Mouse (Mus musculus): ENCODE measurements around the gene Pnp. TPM values are rescaled to one million over a fixed set of nuclear protein-coding genes. Genes with fewer than 3 reads are reported as not detected.

Gene Pnp
- polyA plus RNA-seq, 1 experiment from 2014 or later = 74.6 TPM

GRCm38 (mm10) chr14:50929951-50930350 is 931 bp upstream of the Pnp start:
- H3K36me3 ChIP-seq (ENCODE audit: insufficient read depth, low read length) = peaks cover 23% of the 10 kb centered on the region; the same call in 1 of the 2 replicates
- H3K4me3 ChIP-seq (ENCODE audit: low read depth, low read length) = peak overlapping the region; percentile 95
- no peak for DNase-seq (ENCODE audit: low spot score)
- peaks cover 9% of the 10 kb centered on the region; the same call in 1 of the 2 replicates for H3K4me1 ChIP-seq (ENCODE audit: insufficient read depth, low read depth, low read length)
- no peak for ATAC-seq
- peak overlapping the region; percentile 76 for H3K4me2 ChIP-seq (replicated peaks; ENCODE audit: low read depth, low read length)
- 12% methylated on average over 10 of the region's 10 CpGs for WGBS
- H3K27ac ChIP-seq (ENCODE audit: low read length) = peak overlapping the region; percentile 96
- H3K27me3 ChIP-seq (replicated peaks; ENCODE audit: insufficient read depth, low read length) = no peaks in the 10 kb centered on the region
- H3K9ac ChIP-seq (replicated peaks; ENCODE audit: low read depth) = peak overlapping the region; percentile 94
- H3K9me3 ChIP-seq (ENCODE audit: low read length) = no peaks in the 10 kb centered on the region
- TF ChIP-seq CTCF (IDR thresholded peaks at IDR 0.05) (no peak), EP300 (IDR thresholded peaks at IDR 0.05) (no peak)

GRCm38 (mm10) chr14:50930377-50930753 is 517 bp upstream of the Pnp start:
- Histone ChIP-seq H3K9me3 (ENCODE audit: low read length) (no peaks in the 10 kb centered on the region), H3K4me2 (replicated peaks; ENCODE audit: low read depth, low read length) (peak overlapping the region; percentile 76), H3K27me3 (replicated peaks; ENCODE audit: insufficient read depth, low read length) (no peaks in the 10 kb centered on the region), H3K36me3 (ENCODE audit: insufficient read depth, low read length) (peaks cover 23% of the 10 kb centered on the region; the same call in 1 of the 2 replicates), H3K27ac (ENCODE audit: low read length) (peak overlapping the region; percentile 96), H3K9ac (replicated peaks; ENCODE audit: low read depth) (peak overlapping the region; percentile 94), H3K4me3 (ENCODE audit: low read depth, low read length) (peak overlapping the region; percentile 95), H3K4me1 (ENCODE audit: insufficient read depth, low read depth, low read length) (peaks cover 9% of the 10 kb centered on the region; the same call in 1 of the 2 replicates)
- DNase-seq (ENCODE audit: low spot score) = peak; percentile 77
- TF ChIP-seq CTCF (IDR thresholded peaks at IDR 0.05) (no peak), EP300 (IDR thresholded peaks at IDR 0.05) (no peak)
- 2% methylated on average over 22 of the region's 38 CpGs for WGBS
- ATAC-seq = peak; percentile 66

- no peaks in the 10 kb centered on the region for H3K27me3 ChIP-seq (replicated peaks; ENCODE audit: insufficient read depth, low read length)
- DNase-seq (ENCODE audit: low spot score) (no peak), ATAC-seq (no peak)
- WGBS = 7% methylated on average over 12 of the region's 12 CpGs
- H3K4me1 ChIP-seq (ENCODE audit: insufficient read depth, low read depth, low read length) = peaks cover 9% of the 10 kb centered on the region; the same call in 1 of the 2 replicates
- H3K27ac ChIP-seq (ENCODE audit: low read length) = peak overlapping the region; percentile 76
- TF ChIP-seq CTCF (IDR thresholded peaks at IDR 0.05) (no peak), EP300 (IDR thresholded peaks at IDR 0.05) (no peak)
- no peaks in the 10 kb centered on the region for H3K9me3 ChIP-seq (ENCODE audit: low read length)
- H3K9ac ChIP-seq (replicated peaks; ENCODE audit: low read depth) = peak overlapping the region; percentile 37
- peak overlapping the region; percentile 56 for H3K4me2 ChIP-seq (replicated peaks; ENCODE audit: low read depth, low read length)
- peak overlapping the region; percentile 95 for H3K4me3 ChIP-seq (ENCODE audit: low read depth, low read length)
- H3K36me3 ChIP-seq (ENCODE audit: insufficient read depth, low read length) = peaks cover 23% of the 10 kb centered on the region; the same call in 1 of the 2 replicates
These were observed 675 bp downstream of the Pnp start for GRCm38 (mm10) chr14:50931493-50932020.

GRCm38 (mm10) chr14:50936649-50937048 is 5.8 kb downstream of the Pnp start:
- DNase-seq (ENCODE audit: low spot score) (no peak), ATAC-seq (no peak)
- no peaks in the 10 kb centered on the region for H3K9me3 ChIP-seq (ENCODE audit: low read length)
- H3K4me3 ChIP-seq (ENCODE audit: low read depth, low read length) = no peak overlapping the region
- TF ChIP-seq CTCF (IDR thresholded peaks at IDR 0.05) (no peak), EP300 (IDR thresholded peaks at IDR 0.05) (no peak)
- no peak overlapping the region for H3K4me2 ChIP-seq (replicated peaks; ENCODE audit: low read depth, low read length)
- H3K36me3 ChIP-seq (ENCODE audit: insufficient read depth, low read length) = no peaks in the 10 kb centered on the region
- H3K27me3 ChIP-seq (replicated peaks; ENCODE audit: insufficient read depth, low read length) = no peaks in the 10 kb centered on the region
- 46% methylated on average over 1 of the region's 1 CpGs for WGBS
- H3K9ac ChIP-seq (replicated peaks; ENCODE audit: low read depth) = no peak overlapping the region
- no peak overlapping the region for H3K27ac ChIP-seq (ENCODE audit: low read length)
- peaks cover under 1% of the 10 kb centered on the region; the same call in 1 of the 2 replicates for H3K4me1 ChIP-seq (ENCODE audit: insufficient read depth, low read depth, low read length)

GRCm38 (mm10) chr14:50938119-50938908 is 7.4 kb downstream of the Pnp start:
- no peak for ATAC-seq
- no peak for DNase-seq (ENCODE audit: low spot score)
- no peak overlapping the region for H3K27ac ChIP-seq (ENCODE audit: low read length)
- H3K9ac ChIP-seq (replicated peaks; ENCODE audit: low read depth) = no peak overlapping the region
- no peak overlapping the region for H3K4me2 ChIP-seq (replicated peaks; ENCODE audit: low read depth, low read length)
- no peaks in the 10 kb centered on the region for H3K36me3 ChIP-seq (ENCODE audit: insufficient read depth, low read length)
- H3K9me3 ChIP-seq (ENCODE audit: low read length) = no peaks in the 10 kb centered on the region
- no peak overlapping the region for H3K4me3 ChIP-seq (ENCODE audit: low read depth, low read length)
- TF ChIP-seq CTCF (IDR thresholded peaks at IDR 0.05) (no peak), EP300 (IDR thresholded peaks at IDR 0.05) (no peak)
- H3K27me3 ChIP-seq (replicated peaks; ENCODE audit: insufficient read depth, low read length) = no peaks in the 10 kb centered on the region
- H3K4me1 ChIP-seq (ENCODE audit: insufficient read depth, low read depth, low read length) = no peaks in the 10 kb centered on the region
- 64% methylated on average over 3 of the region's 3 CpGs for WGBS

- Histone ChIP-seq H3K9me3 (ENCODE audit: low read length) (no peaks in the 10 kb centered on the region), H3K4me1 (ENCODE audit: insufficient read depth, low read depth, low read length) (no peaks in the 10 kb centered on the region), H3K4me3 (ENCODE audit: low read depth, low read length) (no peak overlapping the region), H3K4me2 (replicated peaks; ENCODE audit: low read depth, low read length) (no peak overlapping the region), H3K27ac (ENCODE audit: low read length) (no peak overlapping the region), H3K36me3 (ENCODE audit: insufficient read depth, low read length) (no peaks in the 10 kb centered on the region), H3K9ac (replicated peaks; ENCODE audit: low read depth) (no peak overlapping the region), H3K27me3 (replicated peaks; ENCODE audit: insufficient read depth, low read length) (no peaks in the 10 kb centered on the region)
- TF ChIP-seq CTCF (IDR thresholded peaks at IDR 0.05) (no peak), EP300 (IDR thresholded peaks at IDR 0.05) (no peak)
- 27% methylated on average over 2 of the region's 2 CpGs for WGBS
- DNase-seq (ENCODE audit: low spot score) (no peak), ATAC-seq (no peak)
These were observed 8.1 kb downstream of the Pnp start for GRCm38 (mm10) chr14:50938940-50939339.
